Mouse (Mus musculus): ENCODE results near the gene D930007J09Rik.

GRCm38 (mm10) chr13:32800859-32801258, 1.8 kb downstream of the D930007J09Rik start:
- TF ChIP-seq CTCF (IDR thresholded peaks at IDR 0.05; ENCODE audit: low read depth, low read length), result no peak
- TF ChIP-seq GATA1 (IDR thresholded peaks at IDR 0.05; ENCODE audit: borderline replicate concordance, low read length), result no peak
- TF ChIP-seq POLR2AphosphoS5 (IDR thresholded peaks at IDR 0.05; ENCODE audit: insufficient replicate concordance, low read depth, low read length), result no peak
- no peak for TF ChIP-seq TAL1 (conservative IDR thresholded peaks at IDR 0.05; ENCODE audit: low read depth, low read length)
- no peak for TF ChIP-seq GATA2 (IDR thresholded peaks at IDR 0.05; ENCODE audit: borderline replicate concordance, low read depth, low read length)

All from G1E (cell line).